Mouse (Mus musculus) bone marrow, adult 2 months (tissue): ENCODE measurements around the gene Ptprg.

Experiments
- CTCF ChIP-seq: fragments of 200-500 bp; IDR thresholded peaks from 2 replicates; pipeline ENCODE4 v1.5.1; 2011; ENCODE audit warnings: low read length, control low read depth; ENCODE audit not compliant: control insufficient read depth, insufficient read depth
- POLR2A ChIP-seq: fragments of 200-500 bp; IDR thresholded peaks from 2 replicates; pipeline ENCODE4 v1.6.1; 2011; ENCODE audit warnings: low read depth, mild to moderate bottlenecking, control low read depth, low read length, borderline replicate concordance; ENCODE audit not compliant: control insufficient read depth

- no peak for TF ChIP-seq CTCF
- TF ChIP-seq POLR2A, result no peak
Measured at GRCm38 (mm10) chr14:11818721-11819120, 265.4 kb downstream of the Ptprg start.
